Mouse (Mus musculus) megakaryocyte, embryonic 14.5 days (primary cell): ENCODE data around the gene Igfbp4.

Source experiments
- FLI1 ChIP-seq: IDR thresholded peaks from 2 replicates; pipeline ENCODE4 v1.6.1; 2012; ENCODE audit warnings: low read length, inconsistent platforms, mixed read lengths
- GATA1 ChIP-seq: IDR thresholded peaks from 3 replicates; pipeline ENCODE4 v1.6.1; 2012; ENCODE audit warnings: mixed read lengths, low read length, inconsistent platforms, borderline replicate concordance

- TF ChIP-seq GATA1, result no peak
- TF ChIP-seq FLI1, result no peak
These were observed 59.2 kb downstream of the Igfbp4 start for GRCm38 (mm10) chr11:99100215-99100614.
